Mouse (Mus musculus): ENCODE data around the gene Artn.

Gene Artn

DNA sequence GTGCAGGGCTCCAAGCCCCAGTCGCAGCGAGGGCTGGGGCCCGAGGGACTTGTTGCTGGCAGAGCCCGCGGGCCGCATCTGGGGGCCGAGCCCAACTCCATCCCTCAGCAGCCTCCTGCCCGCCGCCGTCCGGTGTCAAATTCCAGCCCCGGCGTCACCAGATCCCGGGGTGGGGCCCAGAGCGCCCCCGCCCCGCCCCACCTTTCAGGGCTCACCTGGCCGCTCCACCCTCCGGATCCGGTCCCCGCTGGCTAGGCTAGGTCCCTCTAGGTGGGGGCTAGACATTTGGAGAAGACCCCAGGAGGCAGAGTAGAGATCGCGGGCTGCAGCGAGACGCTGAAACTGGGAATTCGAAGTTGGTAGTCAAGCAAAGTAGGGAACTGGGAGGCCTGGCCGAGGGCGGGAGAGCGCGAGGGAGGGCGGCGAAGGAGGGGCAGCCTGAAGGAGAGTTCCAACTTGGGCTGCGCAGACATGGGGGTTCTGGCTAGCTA is at the start of gene Artn:
TSS of gene Artn (minus strand) at position 373 of the 491 bp plus-strand sequence.
- DNase-seq (ENCODE audit: extremely low spot score, low read depth, low spot score): no peak

DNA sequence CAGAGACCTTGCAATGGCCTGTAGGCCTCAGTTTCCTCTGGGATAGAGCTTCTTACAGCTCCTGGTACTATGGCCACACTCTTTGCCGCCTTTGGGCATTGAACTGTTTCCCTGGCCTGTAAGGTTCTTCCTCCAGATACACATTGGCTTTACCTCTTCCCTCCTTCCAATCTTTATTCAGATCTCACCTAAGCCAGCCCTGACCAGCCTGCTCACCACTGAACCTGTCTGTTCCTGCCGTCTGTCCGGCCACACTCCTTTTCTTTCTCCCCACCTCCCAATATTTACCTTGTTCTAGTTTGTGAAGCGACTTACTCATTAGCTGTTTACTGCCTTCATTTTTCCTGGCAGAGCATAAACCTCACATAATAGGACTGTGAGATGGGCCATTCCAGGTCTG is 49.6 kb upstream of the Artn start:
- DNase-seq (ENCODE audit: extremely low spot score, low read depth, low spot score): no peak

DNA sequence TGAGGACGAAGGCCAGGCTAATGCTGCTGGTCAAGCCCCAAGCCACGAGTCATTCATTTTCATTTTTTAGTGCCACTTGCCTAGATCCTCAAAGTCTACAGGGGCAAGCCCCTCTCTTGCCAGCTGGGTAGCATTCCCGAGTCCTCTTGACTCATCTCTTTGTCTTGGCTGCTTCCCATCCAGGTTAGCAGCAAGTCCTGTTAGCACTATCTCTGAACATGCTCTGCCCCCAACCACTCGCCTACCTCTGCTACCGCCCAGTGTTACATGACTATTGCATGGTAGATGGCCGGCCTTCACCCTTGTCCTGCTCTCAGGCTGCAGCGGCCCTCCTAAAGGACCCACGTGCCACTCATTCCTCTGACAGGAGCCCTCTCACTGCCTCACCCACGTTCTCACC is 48.7 kb upstream of the Artn start:
- no peak for DNase-seq (ENCODE audit: extremely low spot score, low read depth, low spot score)

DNA sequence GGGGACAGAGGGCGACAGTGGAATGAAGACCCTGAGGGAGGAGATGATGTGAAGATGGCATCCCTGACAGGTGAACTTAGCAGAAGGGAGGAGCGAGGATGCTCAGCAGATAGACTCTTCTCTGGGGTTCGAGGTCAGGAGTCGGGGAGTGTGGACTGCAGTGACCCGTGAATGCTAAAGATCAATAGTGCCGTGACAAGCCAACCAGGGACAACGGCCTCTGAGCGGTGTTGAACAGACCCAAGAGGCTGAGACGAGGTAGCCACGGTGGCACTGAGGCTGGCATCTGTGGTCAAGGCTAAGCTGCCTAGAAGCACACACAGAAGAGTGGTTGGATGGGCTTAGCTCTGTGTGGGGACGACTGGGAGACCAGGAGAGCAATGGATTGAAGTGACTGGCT is 48.3 kb upstream of the Artn start:
- no peak for DNase-seq (ENCODE audit: extremely low spot score, low read depth, low spot score)

DNA sequence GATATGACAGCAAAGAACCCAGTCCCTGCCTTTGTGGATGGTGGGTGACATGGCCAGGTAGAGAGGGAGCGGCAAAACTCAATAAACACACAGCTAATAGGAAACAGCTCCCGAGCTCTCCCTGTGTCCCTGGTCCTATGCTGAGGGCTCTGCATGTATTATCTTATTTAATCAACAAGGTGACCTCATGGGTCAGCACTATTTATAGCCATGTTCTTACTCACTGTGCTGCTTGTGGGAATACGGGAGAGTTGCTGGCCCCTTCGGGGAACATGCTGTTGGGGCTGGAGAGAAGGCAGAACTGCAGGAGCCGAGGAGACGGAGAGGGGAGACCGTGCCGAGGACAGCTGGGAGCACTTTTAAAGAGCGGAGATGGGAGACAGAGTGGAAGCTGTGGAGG is 47.8 kb upstream of the Artn start:
- DNase-seq (ENCODE audit: extremely low spot score, low read depth, low spot score): no peak

DNA sequence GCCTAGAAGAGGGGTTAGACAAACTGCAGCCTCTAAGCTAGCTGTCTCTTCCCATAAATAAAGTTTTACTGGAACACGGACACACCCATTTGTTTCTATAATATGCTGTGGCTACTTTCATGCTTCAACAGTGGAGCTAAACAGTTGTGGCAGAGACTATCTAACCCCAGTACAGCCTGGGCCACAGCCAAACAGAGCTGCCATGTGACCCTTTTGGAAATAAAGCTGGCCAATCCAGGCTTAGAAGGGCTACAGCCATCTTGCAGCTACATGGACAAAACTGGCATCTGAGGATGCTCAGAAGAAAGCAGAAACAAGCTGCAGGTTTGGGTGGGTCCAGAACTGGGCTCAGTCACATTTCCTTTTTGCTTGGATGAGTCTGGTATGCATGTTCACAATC is 46.3 kb upstream of the Artn start:
- no peak for DNase-seq (ENCODE audit: extremely low spot score, low read depth, low spot score)

DNA sequence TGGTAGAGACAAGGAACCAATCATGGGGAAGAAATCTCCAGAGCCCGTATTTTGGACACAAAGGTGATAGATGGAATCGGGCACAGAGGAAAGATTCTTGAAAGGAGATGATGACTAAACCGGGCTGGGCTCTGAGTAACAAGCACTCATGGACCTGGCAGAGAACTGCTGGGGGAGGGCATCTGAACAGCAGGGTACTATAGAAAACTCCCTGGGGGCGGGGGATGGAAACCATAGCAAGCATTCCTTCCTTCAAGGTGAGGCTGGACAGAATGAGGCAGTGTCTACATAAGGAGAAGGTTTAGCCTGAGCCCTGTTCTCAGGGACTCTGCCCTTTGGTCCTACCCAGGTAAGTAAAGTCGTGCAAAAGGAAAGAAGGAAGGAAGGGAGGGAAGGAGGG is 45.2 kb upstream of the Artn start:
- DNase-seq (ENCODE audit: extremely low spot score, low read depth, low spot score): no peak

DNA sequence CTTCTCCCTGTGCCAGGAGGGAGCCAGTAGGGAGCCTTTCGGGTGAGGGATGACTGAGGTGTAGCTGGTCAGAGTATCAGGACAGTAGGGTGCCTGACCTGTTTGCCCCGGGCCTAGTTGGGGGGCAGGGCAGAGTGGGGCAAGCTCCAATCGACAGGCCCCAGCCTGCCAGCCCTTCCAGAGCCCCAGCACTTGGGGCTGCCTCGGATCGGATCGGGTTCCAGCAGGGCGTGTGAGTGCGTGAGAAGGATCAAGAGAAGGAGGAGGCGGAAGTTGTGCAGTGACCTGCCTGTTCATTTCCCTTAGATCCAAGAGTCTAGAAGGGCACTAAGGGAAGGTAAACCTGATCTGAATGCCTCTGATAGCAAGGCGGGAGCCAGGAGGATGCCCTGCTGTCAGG is 43.4 kb upstream of the Artn start:
- DNase-seq (ENCODE audit: extremely low spot score, low read depth, low spot score): no peak

DNA sequence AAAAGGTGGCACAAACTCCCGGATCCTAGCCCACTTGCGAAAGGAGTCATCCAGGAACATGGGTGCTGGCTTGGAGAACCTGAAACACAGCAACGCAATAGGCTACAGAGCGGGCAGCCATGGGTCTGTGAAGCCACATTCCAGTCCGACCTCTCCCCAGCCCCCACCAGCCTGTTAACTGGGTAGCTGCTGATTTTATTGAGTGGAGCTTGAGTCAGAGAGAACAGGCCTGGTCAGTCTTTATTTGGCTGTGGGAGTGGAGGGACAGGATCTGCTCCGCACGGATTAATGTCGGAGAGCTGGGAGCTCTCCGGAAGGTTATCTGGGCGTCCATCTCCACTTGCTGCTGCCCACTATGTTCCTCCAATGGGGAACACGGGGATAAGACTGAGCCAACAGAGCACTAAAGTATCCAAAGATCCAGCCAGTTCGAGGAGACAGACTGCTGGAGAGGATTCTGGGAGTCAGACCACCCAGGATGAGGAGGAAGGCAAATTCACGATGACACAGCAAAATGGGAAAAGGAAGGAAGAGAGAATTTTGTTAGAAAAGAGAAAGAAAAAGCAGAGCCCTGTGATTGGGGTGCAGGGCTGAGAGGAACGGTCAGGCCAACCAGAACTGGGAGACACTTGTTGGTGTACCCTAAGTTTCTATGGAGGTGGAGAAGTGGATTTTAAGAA is 34.9 kb upstream of the Artn start:
- no peak for DNase-seq (ENCODE audit: extremely low spot score, low read depth, low spot score)

DNA sequence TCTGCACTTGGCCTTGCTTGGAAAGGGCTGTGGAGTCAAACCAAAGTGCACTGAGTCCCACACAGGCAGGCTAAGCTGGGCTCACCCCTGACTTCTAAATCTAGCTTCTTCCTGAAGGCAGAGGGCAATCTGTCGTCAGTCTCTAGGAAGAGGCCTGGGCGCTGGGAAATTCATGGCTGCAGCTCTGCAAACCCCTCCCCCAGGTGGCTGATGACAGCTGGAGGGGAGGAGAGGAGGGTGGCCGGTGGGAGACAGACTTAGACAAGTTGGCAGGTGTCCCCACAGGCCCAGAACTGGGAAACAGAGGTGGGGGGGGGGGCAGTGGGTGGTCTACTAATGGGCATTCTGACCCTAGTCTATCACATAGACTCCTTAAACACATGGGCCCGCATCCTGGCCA is 27.9 kb upstream of the Artn start:
- DNase-seq (ENCODE audit: extremely low spot score, low read depth, low spot score): no peak

DNA sequence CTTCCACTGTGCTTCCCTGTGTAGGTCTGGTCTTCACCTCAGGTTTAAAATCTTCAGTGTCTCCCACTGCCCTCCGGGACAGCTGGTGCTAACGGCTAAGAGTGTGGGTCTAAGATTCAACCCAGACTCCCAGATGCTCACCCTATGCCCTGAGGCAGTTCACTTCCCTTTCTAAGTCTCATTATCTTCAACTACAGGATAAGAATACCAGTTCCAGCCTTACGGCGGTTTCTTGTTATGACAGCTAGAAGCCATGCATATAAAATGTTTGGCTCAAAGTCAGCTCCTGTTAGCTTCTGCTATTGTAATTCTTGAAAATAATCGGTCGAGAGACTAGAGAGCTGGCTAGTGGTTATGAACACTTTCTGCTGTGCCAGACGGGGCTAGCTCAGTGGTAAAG is 17.9 kb upstream of the Artn start:
- no peak for DNase-seq (ENCODE audit: extremely low spot score, low read depth, low spot score)

DNA sequence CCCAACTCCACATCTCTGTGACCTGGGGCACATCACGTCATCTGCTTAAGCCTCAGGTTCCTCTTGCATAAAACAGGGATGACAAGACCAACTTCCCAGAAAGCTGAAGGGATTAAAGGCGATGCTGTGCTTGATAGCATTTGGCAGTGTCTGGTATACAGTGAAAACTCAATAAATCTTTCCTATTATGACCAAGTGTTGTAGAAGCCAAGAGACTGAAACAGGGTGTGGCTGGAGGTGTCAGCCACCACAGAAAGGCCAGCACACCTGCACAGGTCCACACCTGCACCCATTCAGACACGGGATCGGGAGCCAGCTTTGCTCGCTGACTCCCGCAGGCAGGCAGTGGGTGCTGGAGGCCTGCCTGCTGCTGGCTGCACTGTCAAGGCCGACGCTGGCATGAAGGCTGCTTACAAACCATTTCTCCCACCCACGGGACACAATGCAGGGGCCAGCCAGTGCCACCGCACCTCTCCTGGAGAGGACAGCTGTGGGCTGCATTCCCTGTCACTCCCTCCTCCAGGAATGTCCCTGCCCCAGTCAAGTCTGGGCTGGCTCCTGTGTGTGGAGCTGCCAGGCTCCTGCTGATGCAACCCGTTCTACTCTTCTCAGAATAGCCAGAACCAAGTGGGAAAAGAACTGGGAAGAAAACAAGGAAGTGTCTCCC is 17.2 kb upstream of the Artn start:
- DNase-seq (ENCODE audit: extremely low spot score, low read depth, low spot score): no peak

DNA sequence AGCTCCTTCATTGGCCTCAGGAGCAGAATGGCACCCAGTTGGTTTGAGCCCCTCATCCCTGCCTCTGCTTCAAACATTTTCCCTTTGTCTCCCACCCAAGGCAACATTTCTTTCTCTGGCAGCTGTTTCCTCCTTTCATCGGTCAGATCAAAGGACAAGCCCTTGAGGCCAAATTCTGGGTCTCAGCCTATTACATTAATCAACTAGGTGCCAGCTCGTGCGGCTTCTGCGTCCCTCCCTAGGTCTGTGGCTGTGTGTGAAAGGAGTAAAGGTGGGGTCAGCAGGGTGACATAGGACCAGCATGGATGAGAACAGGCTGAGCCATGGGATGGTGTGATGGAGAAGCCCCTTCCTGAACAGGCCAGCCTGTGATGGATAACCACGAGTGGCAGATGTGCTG is 13.8 kb upstream of the Artn start:
- DNase-seq (ENCODE audit: extremely low spot score, low read depth, low spot score): no peak

DNA sequence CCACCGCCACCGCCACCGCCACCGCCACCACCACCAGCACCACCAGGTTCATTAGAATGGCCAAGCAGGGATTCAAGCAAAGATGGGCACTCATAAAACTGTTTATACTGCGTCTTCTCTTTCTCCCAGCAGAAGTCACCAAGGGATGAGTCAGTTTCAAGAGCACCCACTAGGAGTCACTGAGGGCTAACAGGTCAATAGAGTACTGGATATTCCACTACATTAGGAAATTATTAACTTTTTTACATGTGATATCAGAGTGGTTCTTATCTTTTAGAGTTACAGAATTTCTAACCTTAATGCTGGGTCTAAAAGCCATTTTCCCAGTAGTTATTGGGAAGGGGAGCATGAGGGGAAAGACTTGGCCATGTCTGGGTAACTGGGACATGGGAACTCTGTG is 7.4 kb upstream of the Artn start:
- no peak for DNase-seq (ENCODE audit: extremely low spot score, low read depth, low spot score)

DNA sequence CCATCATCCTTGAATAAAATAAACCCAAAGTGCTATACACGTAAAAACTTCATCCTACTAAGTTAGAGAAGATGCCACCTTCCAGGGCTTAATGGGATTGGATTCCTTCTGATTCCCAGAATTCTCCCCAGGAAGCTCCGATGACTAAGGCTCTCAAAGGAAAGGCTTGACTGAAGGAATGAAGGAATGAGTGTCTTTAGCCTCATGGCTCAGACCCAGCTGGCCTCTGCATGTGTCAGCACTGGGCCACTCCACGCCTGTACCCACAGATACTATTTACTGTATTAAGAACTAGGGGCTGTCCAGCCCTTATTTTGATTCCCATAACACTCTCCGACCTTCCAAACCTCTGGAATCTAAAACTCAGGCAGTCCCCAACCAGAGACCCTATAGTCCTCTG is 4.5 kb upstream of the Artn start:
- DNase-seq (ENCODE audit: extremely low spot score, low read depth, low spot score): no peak

DNA sequence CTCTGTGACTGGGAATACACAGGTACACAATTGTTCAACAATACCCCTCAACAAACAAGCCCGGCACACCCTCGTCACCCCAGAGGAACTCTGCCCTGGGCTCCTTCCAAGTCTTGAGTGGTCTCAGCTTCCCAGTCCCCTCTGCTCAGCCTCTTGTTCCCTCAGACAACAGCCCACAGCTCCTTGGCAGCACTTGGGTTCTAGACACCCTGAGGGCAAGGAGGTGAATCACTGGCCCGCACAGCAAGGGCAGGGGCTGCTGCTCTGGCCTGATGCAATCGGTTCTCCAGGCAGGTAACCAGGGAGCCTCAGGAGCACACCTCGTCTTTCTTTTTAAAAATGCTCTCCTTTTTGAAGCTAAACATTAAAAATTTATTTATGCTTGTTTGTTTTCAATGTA is 3.7 kb upstream of the Artn start:
- no peak for DNase-seq (ENCODE audit: extremely low spot score, low read depth, low spot score)

DNA sequence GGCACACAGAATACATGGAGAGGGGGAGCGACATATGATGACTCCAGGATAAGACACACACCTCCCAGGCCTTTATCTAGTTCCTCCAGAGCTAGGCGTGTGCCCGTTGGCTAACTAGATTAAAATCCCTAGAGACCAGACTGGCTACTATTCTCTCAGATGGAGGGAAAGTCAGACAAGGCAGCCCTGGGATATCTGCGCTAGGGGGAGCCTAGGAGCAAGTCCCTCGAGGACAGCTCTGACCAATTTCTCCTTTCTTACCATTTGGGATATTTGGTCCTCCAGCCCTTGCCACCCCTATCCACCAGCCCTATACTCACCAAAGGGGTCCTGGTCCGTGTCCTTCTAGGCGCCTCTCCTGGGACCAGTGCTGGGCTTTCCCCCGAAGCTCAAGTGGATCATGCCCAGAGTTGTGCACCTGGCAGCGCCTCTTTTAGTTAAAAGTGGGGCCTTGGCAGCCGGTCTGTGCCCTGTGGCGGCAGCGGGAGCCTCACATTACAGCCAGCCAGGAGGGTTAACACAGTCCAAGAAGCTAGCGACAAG is 793 bp downstream of the Artn start:
- no peak for DNase-seq (ENCODE audit: extremely low spot score, low read depth, low spot score)

DNA sequence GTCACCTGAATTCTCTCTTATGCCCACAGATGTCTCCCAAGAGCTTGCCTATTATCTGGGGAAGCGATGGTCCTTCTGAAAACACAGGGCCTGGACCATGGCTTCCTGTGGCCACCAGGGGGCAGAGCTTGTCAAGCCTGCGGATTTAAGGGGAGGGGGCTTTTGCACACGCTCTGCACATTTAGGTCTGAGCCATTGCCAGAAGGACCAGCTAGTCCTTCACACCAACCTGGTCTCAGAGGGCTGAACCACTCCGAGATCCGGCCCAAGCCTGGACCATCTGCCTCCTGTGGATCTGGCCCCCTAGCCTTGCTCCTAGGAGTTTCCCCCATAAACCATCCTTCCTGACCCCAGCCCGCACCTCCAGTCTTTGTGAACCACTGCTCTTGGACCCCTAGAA is 1.3 kb downstream of the Artn start:
- no peak for DNase-seq (ENCODE audit: extremely low spot score, low read depth, low spot score)

DNA sequence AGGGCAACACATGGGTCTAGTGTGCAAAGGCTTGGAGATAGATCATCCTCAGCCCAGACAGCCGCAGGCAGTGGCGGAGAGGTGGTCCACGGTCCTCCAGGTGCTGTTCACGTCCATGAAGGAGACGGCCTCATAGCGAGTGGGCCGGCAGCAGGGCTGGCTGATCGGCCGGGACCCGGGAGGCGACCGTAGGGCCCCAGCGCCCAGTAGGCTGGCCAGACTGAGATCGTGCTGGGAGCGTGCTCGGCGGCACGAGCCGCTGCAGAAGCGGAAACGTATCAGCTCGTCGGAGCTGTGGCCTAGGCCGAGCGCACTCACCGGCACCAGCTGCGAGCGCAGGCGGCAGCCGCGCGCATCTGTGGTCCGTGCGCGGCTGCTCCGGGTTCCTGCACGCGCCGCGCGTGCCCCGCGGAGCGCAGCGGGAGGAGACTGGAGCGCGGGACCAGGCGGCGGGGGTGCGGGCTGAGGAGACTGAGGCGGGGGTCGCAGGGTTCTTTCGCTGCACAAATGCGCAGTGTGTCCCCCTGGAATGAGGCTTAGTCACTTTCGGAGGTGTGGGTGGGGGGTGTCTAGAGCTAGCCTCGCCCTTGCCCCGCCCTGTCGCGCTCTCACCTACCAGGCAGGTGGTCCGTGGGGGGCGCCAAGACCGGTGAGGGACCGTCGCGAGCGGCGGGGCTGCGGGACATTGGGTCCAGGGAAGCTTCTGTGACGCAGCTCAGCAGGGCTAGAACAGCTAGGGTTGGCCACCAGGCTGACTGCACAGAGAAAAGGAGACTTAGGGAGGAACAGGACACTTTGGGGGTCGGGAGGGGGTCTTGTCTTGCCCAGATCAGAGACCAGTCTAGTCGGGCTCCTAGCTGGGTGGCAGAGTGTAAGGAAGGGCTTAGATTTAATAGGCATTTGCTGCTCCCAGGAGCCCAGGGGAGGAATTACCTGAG is 2.7 kb downstream of the Artn start:
- no peak for DNase-seq (ENCODE audit: extremely low spot score, low read depth, low spot score)

DNA sequence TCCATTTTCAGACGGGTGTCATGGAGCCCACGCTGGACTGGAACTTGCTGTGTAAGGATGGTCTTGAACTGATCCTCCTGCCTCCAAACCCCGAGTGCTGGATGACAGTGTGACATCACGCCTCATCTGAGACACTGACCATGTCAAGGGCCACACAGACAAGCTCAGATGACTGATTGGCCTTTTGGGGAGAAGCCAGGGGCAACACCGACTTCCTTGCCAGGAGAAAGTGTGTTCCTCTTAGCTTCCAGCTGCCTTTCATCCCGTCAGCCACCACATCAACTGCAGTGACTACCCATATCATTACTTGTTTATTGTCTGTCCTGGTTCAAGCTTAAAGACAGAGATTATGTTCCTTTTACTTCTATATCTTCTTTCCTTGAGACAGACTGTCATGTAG is 4.6 kb downstream of the Artn start:
- no peak for DNase-seq (ENCODE audit: extremely low spot score, low read depth, low spot score)

DNA sequence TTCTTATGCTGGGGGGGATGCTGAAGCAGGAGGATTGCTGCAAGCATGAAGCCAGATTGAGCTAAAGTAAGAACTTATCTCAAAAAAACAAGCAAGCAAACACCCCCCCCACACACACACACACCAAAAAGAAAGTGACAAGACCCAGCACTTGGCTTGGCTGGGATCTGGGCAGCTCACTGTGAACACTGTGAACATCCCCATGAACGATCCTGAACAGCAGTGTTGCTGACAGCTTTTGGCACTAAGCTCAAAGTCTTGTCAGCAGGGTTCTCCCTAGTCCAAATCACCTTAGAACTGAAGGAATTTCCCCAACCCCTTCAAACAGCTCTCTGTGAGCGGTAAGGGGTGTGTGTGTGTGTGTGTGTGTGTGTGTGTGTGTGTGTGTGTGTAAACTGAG is 6.1 kb downstream of the Artn start:
- DNase-seq (ENCODE audit: extremely low spot score, low read depth, low spot score): no peak

DNA sequence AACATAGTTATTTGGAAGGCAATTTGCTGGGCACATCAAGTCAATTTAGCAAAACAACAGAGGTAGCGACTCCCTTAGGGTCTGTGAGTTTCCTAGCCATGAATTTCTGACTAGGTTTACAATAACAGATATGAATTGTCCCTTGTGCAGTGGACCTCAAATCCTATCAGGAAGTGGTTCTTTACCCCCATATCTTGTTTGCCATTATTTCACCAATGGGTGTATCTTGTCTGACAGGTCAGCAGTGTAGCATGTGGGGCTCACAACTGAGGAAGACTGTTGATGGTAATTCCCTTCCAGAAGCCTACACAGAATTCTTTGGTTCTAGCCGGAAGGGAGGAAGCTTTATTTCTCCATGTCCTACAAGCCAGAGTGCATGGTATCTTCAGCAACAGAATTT is 8.2 kb downstream of the Artn start:
- no peak for DNase-seq (ENCODE audit: extremely low spot score, low read depth, low spot score)
